Mouse (Mus musculus) limb, embryonic 10.5 days (tissue): Measurements from ENCODE around the gene Ebf1. TPM values are rescaled to one million over a fixed set of nuclear protein-coding genes. Genes with fewer than 3 reads are reported as not detected.
A peak's percentile ranks its signal among the peaks of the same experiment; 100 is the strongest.
"Not testable (repeated sequence)": the region's sequence is repeated elsewhere in the genome, so short reads cannot be mapped to it uniquely, and the experiment has no call there.

Experiments used
- DNase-seq: peaks from one replicate; pipeline ENCODE4 v3.0.0-alpha.2; 2017; ENCODE audit warnings: low spot score
- H3K27ac ChIP-seq: fragments of 300-500 bp; sonication (generic); 2 replicates; pipeline ENCODE4 v1.5.1; 2016; ENCODE audit warnings: mild to moderate bottlenecking
- H3K27me3 ChIP-seq: fragments of 300-500 bp; sonication (generic); 2 replicates; pipeline ENCODE4 v1.6.1; 2016; ENCODE audit warnings: low read depth, mild to moderate bottlenecking; ENCODE audit not compliant: poor library complexity, severe bottlenecking
- H3K36me3 ChIP-seq: fragments of 300-500 bp; sonication (generic); 2 replicates; pipeline ENCODE4 v1.6.1; 2016; ENCODE audit warnings: mild to moderate bottlenecking, moderate library complexity
- H3K4me1 ChIP-seq: fragments of 300-500 bp; sonication (generic); 2 replicates; pipeline ENCODE4 v1.6.1; 2016
- H3K4me3 ChIP-seq: fragments of 300-500 bp; sonication (generic); 2 replicates; pipeline ENCODE4 v1.5.1; 2016; ENCODE audit warnings: mild to moderate bottlenecking, moderate library complexity
- H3K9me3 ChIP-seq: fragments of 300-500 bp; sonication (generic); replicated peaks from 2 replicates; pipeline ENCODE4 v1.6.1; 2016; ENCODE audit warnings: mild to moderate bottlenecking
- WGBS: fragments of 180-500 bp; shearing (Covaris S2); methylation state at CpG from one replicate; pipeline ENCODE4 v1.1.7; 2016; 5-methylcytosine and 5-hydroxymethylcytosine counted together
- polyA plus RNA-seq: library from polyadenylated mRNA; unstranded; fragments of >200 nt; fragmentation: Nextera tagmentation; extraction: Ambion mirVana; gene quantifications from 2 replicates; pipeline ENCODE4 v1.2.1, GENCODE M21; 2016

The Ebf1 gene
- 7.4 and 23.8 TPM in 2 replicates for polyA plus RNA-seq

- Histone ChIP-seq H3K36me3 (no peaks in the 10 kb centered on the region), H3K9me3 (no peaks in the 10 kb centered on the region), H3K4me3 (peak within 1 kb of the TSS; percentile 67), H3K27ac (peak within 1 kb of the TSS; percentile 89), H3K27me3 (peaks cover 81% of the 10 kb centered on the region), H3K4me1 (peaks cover 62% of the 10 kb centered on the region)
- under 1% methylated on average over 31 of the region's 31 CpGs for WGBS
- DNase-seq = peak; percentile 92
These were observed at the start of gene Ebf1 for GRCm38 (mm10) chr11:44616788-44617712. TSS of gene Ebf1 (plus strand) at chr11:44617317.

- DNase-seq, H3K4me3 ChIP-seq, H3K4me1 ChIP-seq, H3K27me3 ChIP-seq, H3K9me3 ChIP-seq, H3K27ac ChIP-seq: not testable (repeated sequence)
- H3K36me3 ChIP-seq = peaks cover 32% of the 10 kb centered on the region
- WGBS = 89% methylated on average over 4 of the region's 4 CpGs
These were observed 46.8 kb upstream of the Ebf1 start for GRCm38 (mm10) chr11:44570336-44570735.

- Histone ChIP-seq H3K4me3 (no peak overlapping the region), H3K4me1 (no peaks in the 10 kb centered on the region), H3K36me3 (peaks cover 10% of the 10 kb centered on the region), H3K27ac (no peak overlapping the region), H3K27me3 (no peaks in the 10 kb centered on the region), H3K9me3 (no peaks in the 10 kb centered on the region; the same call in 1 of the 2 replicates)
- no peak for DNase-seq
- 94% methylated on average over 5 of the region's 5 CpGs for WGBS
These were observed 44.3 kb upstream of the Ebf1 start for GRCm38 (mm10) chr11:44572781-44573180.

GRCm38 (mm10) chr11:44573396-44573795, 43.7 kb upstream of the Ebf1 start:
- H3K4me1 ChIP-seq = no peaks in the 10 kb centered on the region
- DNase-seq = no peak
- H3K36me3 ChIP-seq = peaks cover 10% of the 10 kb centered on the region
- H3K4me3 ChIP-seq = no peak overlapping the region
- H3K27ac ChIP-seq = no peak overlapping the region
- no peaks in the 10 kb centered on the region; the same call in 1 of the 2 replicates for H3K9me3 ChIP-seq
- 80% methylated on average over 3 of the region's 3 CpGs for WGBS
- H3K27me3 ChIP-seq = no peaks in the 10 kb centered on the region

GRCm38 (mm10) chr11:44574391-44574790, 42.7 kb upstream of the Ebf1 start:
- Histone ChIP-seq H3K4me3 (no peak overlapping the region), H3K4me1 (no peaks in the 10 kb centered on the region), H3K27ac (no peak overlapping the region), H3K36me3 (peaks cover 6% of the 10 kb centered on the region), H3K27me3 (no peaks in the 10 kb centered on the region), H3K9me3 (no peaks in the 10 kb centered on the region; the same call in 1 of the 2 replicates)
- WGBS = 91% methylated on average over 8 of the region's 8 CpGs
- DNase-seq = no peak

GRCm38 (mm10) chr11:44574820-44575219, 42.3 kb upstream of the Ebf1 start:
- no peaks in the 10 kb centered on the region for H3K9me3 ChIP-seq
- no peak for DNase-seq
- no peaks in the 10 kb centered on the region for H3K4me1 ChIP-seq
- H3K4me3 ChIP-seq = no peak overlapping the region
- no peak overlapping the region for H3K27ac ChIP-seq
- no peaks in the 10 kb centered on the region for H3K27me3 ChIP-seq
- H3K36me3 ChIP-seq = peaks cover 2% of the 10 kb centered on the region
- 96% methylated on average over 5 of the region's 5 CpGs for WGBS

GRCm38 (mm10) chr11:44577911-44578310, 39.2 kb upstream of the Ebf1 start:
- 83% methylated on average over 9 of the region's 9 CpGs for WGBS
- Histone ChIP-seq H3K27ac (no peak overlapping the region), H3K4me1 (no peaks in the 10 kb centered on the region), H3K27me3 (no peaks in the 10 kb centered on the region), H3K9me3 (no peaks in the 10 kb centered on the region), H3K4me3 (no peak overlapping the region), H3K36me3 (no peaks in the 10 kb centered on the region)
- no peak for DNase-seq

- H3K4me3 ChIP-seq = no peak overlapping the region
- no peaks in the 10 kb centered on the region for H3K4me1 ChIP-seq
- no peaks in the 10 kb centered on the region for H3K27me3 ChIP-seq
- no peaks in the 10 kb centered on the region for H3K36me3 ChIP-seq
- no peaks in the 10 kb centered on the region for H3K9me3 ChIP-seq
- no peak for DNase-seq
- H3K27ac ChIP-seq = no peak overlapping the region
- WGBS = 37% methylated on average over 11 of the region's 11 CpGs
These were observed 35.8 kb upstream of the Ebf1 start for GRCm38 (mm10) chr11:44581277-44581683.

- peak; percentile 67 for DNase-seq
- Histone ChIP-seq H3K4me1 (peaks cover 7% of the 10 kb centered on the region), H3K36me3 (no peaks in the 10 kb centered on the region), H3K27ac (no peak overlapping the region), H3K9me3 (no peaks in the 10 kb centered on the region), H3K4me3 (no peak overlapping the region), H3K27me3 (no peaks in the 10 kb centered on the region)
- 20% methylated on average over 3 of the region's 3 CpGs for WGBS
These were observed 30.9 kb upstream of the Ebf1 start for GRCm38 (mm10) chr11:44586047-44586696.

- H3K27me3 ChIP-seq = no peaks in the 10 kb centered on the region
- H3K36me3 ChIP-seq = no peaks in the 10 kb centered on the region
- WGBS = 91% methylated on average over 6 of the region's 6 CpGs
- H3K4me3 ChIP-seq = no peak overlapping the region
- no peak for DNase-seq
- H3K27ac ChIP-seq = no peak overlapping the region
- peaks cover 7% of the 10 kb centered on the region for H3K4me1 ChIP-seq
- H3K9me3 ChIP-seq = no peaks in the 10 kb centered on the region
These were observed 24.1 kb upstream of the Ebf1 start for GRCm38 (mm10) chr11:44593016-44593415.

GRCm38 (mm10) chr11:44594768-44595167, 22.3 kb upstream of the Ebf1 start:
- 87% methylated on average over 3 of the region's 3 CpGs for WGBS
- DNase-seq = no peak
- peaks cover 7% of the 10 kb centered on the region for H3K4me1 ChIP-seq
- no peaks in the 10 kb centered on the region for H3K36me3 ChIP-seq
- no peaks in the 10 kb centered on the region for H3K9me3 ChIP-seq
- no peak overlapping the region for H3K27ac ChIP-seq
- H3K4me3 ChIP-seq = no peak overlapping the region
- no peaks in the 10 kb centered on the region for H3K27me3 ChIP-seq

GRCm38 (mm10) chr11:44606881-44607280, 10.2 kb upstream of the Ebf1 start:
- DNase-seq = no peak
- WGBS = 87% methylated on average over 8 of the region's 8 CpGs

GRCm38 (mm10) chr11:44608646-44609045, 8.5 kb upstream of the Ebf1 start:
- no peak for DNase-seq
- no peaks in the 10 kb centered on the region for H3K9me3 ChIP-seq
- peaks cover 30% of the 10 kb centered on the region for H3K27me3 ChIP-seq
- H3K4me1 ChIP-seq = peaks cover 28% of the 10 kb centered on the region
- H3K27ac ChIP-seq = no peak overlapping the region
- H3K36me3 ChIP-seq = no peaks in the 10 kb centered on the region
- no peak overlapping the region for H3K4me3 ChIP-seq
- 87% methylated on average over 11 of the region's 11 CpGs for WGBS

More at GRCm38 (mm10) chr11:44606881-44607280, 10.2 kb upstream of the Ebf1 start:
- Histone ChIP-seq H3K27me3 (peaks cover 13% of the 10 kb centered on the region), H3K27ac (no peak overlapping the region), H3K9me3 (no peaks in the 10 kb centered on the region), H3K4me1 (peaks cover 10% of the 10 kb centered on the region), H3K36me3 (no peaks in the 10 kb centered on the region), H3K4me3 (no peak overlapping the region)
